26 mouse cellular contexts compared by ENCODE assay signal in genomic region chr14:76239856-76240493, GRCm38 (mm10).
"Had no signal": no experiment of that assay in that cellular context is flagged by ENCODE, and none has a peak within 500 bp of the region (broad histone marks: within the 10 kb centered on the region; RNA-seq: fewer than 3 reads in every experiment).

No protein-coding gene starts in this region.

- H3K27ac ChIP-seq: gastrocnemius, adult 2 months; hindbrain, embryonic 10.5 days; hindbrain, embryonic 12.5 days; hindbrain, embryonic 14.5 days; intestine, embryonic 15.5 days; layer of hippocampus, adult 2 months; limb, embryonic 13.5 days; limb, embryonic 15.5 days; liver, embryonic 12.5 days had no signal

- H3K9ac ChIP-seq: heart, embryonic 12.5 days; hindbrain, embryonic 12.5 days; hindbrain, embryonic 14.5 days; intestine, embryonic 15.5 days; limb, embryonic 13.5 days; limb, embryonic 15.5 days; liver, embryonic 12.5 days had no signal

- H3K4me3 ChIP-seq: gastrocnemius, adult 2 months; heart, embryonic 10.5 days; heart, embryonic 12.5 days; hindbrain, embryonic 10.5 days; hindbrain, embryonic 12.5 days; intestine, embryonic 15.5 days; layer of hippocampus, adult 2 months; limb, embryonic 13.5 days; limb, embryonic 15.5 days; liver, embryonic 12.5 days had no signal

- H3K9me3 ChIP-seq: heart, embryonic 10.5 days; heart, embryonic 12.5 days; hindbrain, embryonic 10.5 days; hindbrain, embryonic 12.5 days; intestine, embryonic 15.5 days; limb, embryonic 13.5 days; limb, embryonic 15.5 days had no signal

- H3K4me1 ChIP-seq: limb, embryonic 15.5 days had no signal

- ATAC-seq: forebrain, embryonic 16.5 days; hindbrain, embryonic 16.5 days; inflammation-experienced regulatory T-cells, adult 6 months; intestine, embryonic 15.5 days; intestine, postnatal 0 days; liver, embryonic 12.5 days had no signal

- DNase-seq: gastrocnemius, adult 2 months; gastrocnemius, postnatal 10 days; gastrocnemius, postnatal 25 days; heart, adult 18-20 months; heart, postnatal 10 days; heart, postnatal 4 days; kidney, adult 2 months; kidney, postnatal 25 days; kidney, postnatal 4 days; layer of hippocampus, adult 9-11 months; layer of hippocampus, postnatal 36 days; left cerebral cortex, postnatal 4 days had no signal

- H3K27me3 ChIP-seq: heart, embryonic 12.5 days; hindbrain, embryonic 12.5 days; intestine, embryonic 15.5 days; limb, embryonic 13.5 days; limb, embryonic 15.5 days had no signal

- H3K36me3 ChIP-seq: heart, embryonic 12.5 days; hindbrain, embryonic 10.5 days; hindbrain, embryonic 12.5 days; intestine, embryonic 15.5 days; limb, embryonic 13.5 days; limb, embryonic 15.5 days had no signal

- H3K4me2 ChIP-seq: heart, embryonic 12.5 days; hindbrain, embryonic 12.5 days; hindbrain, embryonic 14.5 days; intestine, embryonic 15.5 days; limb, embryonic 13.5 days; limb, embryonic 15.5 days; liver, embryonic 12.5 days had no signal
